Mouse (Mus musculus) cerebellum, adult 2 months (tissue): ENCODE measurements around the gene Ncan.

Source experiments
- CTCF ChIP-seq: fragments of 200-500 bp; IDR thresholded peaks from 2 replicates; pipeline ENCODE4 v1.5.1; 2011; ENCODE audit warnings: low read depth, mild to moderate bottlenecking, control low read depth, low read length, moderate library complexity, borderline replicate concordance; ENCODE audit not compliant: insufficient read depth
- POLR2A ChIP-seq: fragments of 200-500 bp; IDR thresholded peaks from 2 replicates; pipeline ENCODE4 v1.6.1; 2011; ENCODE audit warnings: low read length, control low read depth, borderline replicate concordance; ENCODE audit not compliant: insufficient read depth

DNA sequence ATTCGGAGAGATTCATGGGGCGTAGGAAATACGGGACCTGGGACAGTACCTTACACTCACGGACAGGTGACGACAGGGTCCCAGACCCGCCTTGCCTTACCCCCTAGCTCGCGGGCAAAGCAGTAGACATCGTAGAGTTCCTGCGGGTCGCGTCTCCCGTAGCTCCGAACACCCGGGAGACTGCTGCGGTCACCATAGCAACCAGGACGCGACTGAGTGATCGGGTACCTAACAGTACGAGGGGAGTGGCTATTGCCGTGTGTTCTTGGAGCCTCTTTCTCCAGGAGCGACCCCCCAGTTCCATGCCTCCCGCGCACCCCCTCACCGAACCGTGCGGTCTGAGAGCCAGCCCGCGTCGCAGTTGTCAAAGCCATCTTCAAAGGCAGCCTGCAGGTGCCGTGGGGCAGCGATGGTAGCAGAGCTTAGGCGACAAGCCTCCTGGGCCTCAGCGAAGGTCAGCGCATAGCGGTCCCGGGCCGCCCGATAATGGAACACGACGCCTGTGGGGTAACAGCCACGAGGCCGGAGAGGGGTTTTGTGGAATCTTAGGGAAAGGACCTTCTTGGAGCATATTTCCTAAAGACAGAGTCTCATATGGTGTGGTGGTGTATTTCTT is 8.2 kb downstream of the Ncan start:
- TF ChIP-seq POLR2A = no peak
- no peak for TF ChIP-seq CTCF
